Mouse (Mus musculus): Measurements from ENCODE around the gene Gli2.

- TF ChIP-seq POLR2A (IDR thresholded peaks at IDR 0.05; ENCODE audit: low read depth, low read length) (no peak), CTCF (IDR thresholded peaks at IDR 0.05; ENCODE audit: borderline replicate concordance, insufficient read depth, low read length) (no peak)
Observed at GRCm38 (mm10) chr1:118911427-118911727, 142.0 kb downstream of the Gli2 start.
